Mouse (Mus musculus): Measurements from ENCODE around the gene Hoxb3.

Gene Hoxb3

DNA sequence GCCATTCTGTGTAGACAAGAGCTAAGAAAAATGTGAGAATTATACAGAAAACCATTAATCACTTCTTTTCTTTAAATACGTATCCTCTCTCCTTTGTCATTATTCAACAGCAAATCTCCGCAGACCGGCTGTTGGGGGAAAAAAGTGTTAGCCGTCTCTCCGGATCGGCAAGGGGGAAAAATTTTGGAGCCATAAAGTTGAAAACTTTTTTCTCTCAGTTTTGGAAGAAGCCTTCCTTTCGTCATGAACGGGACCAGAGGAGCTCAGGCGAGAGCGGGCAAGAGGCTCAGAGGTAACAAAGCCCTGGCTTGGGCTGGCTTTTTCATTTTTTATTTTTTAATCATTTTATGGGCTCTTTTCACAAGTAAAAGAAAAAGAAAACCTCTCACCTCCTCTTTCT lies at the start of gene Hoxb3:
TSS of gene Hoxb3 (plus strand) at position 173 of the 400 bp plus-strand sequence.
- no peak for ATAC-seq (ENCODE audit: low TSS enrichment)

DNA sequence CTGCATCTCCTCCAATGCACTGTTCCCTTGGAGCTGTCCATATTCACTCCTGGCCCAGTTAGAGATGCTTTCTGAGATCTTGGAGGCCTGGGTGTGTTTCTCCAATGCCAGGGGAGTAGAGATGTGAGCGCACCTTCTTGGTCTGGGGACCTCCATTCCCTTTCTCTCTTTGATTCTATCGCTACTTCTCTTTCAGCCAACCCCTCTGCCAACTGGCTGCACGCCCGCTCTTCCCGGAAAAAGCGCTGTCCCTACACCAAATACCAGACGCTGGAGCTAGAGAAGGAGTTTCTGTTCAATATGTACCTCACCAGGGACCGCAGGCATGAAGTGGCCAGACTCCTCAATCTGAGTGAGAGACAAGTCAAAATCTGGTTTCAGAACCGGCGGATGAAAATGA lies 48.7 kb upstream of the Hoxb3 start:
- ATAC-seq (ENCODE audit: low TSS enrichment): no peak

GRCm38 (mm10) chr11:96275896-96276295 lies 47.2 kb upstream of the Hoxb3 start:
- ATAC-seq (ENCODE audit: low TSS enrichment): no peak

- no peak for ATAC-seq (ENCODE audit: low TSS enrichment)
Measured at GRCm38 (mm10) chr11:96277151-96278044, 45.7 kb upstream of the Hoxb3 start.

DNA sequence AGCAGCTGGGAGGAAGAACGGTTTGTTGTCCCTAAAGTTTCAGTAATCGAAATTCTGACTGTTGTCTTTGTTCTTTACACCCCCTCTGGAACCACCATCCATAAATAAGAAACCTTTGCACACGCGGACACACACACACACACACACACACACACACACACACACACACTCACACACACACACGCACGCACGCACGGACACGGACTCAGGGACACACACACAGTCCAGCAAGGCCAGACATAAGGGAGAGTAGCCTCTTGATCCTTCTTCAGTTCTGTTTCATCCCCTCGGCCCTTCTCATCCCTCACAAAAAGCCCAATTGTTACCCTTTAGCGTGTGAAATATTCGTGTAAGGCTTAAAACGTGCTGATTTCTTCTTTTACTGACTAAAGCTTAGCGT lies 44.8 kb upstream of the Hoxb3 start:
- no peak for ATAC-seq (ENCODE audit: low TSS enrichment)

DNA sequence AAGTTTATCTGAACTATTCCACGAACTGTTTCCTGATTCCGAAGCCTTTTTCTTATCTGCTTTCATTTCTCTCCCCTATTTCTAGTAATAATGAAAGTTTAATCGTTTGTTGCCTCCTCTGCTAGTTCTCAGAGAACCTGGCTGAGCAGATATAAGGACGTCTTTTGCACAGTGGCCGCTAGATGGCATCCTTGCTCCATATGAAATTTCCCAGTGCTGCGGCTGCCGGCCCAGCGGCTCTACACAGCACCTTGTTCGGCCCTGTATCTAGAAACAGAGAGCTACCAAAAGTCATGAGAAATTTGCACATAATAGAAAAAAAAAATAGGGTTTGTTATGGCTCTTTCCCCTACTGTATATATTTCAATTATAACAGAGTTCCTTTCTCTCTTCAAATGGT lies 44.4 kb upstream of the Hoxb3 start:
- peak; percentile 74; the same call in 1 of the 2 replicates for ATAC-seq (ENCODE audit: low TSS enrichment)

- ATAC-seq (ENCODE audit: low TSS enrichment): no peak
Measured at GRCm38 (mm10) chr11:96279421-96280233, 43.5 kb upstream of the Hoxb3 start.

GRCm38 (mm10) chr11:96280399-96281378 lies 42.4 kb upstream of the Hoxb3 start:
- no peak for ATAC-seq (ENCODE audit: low TSS enrichment)

DNA sequence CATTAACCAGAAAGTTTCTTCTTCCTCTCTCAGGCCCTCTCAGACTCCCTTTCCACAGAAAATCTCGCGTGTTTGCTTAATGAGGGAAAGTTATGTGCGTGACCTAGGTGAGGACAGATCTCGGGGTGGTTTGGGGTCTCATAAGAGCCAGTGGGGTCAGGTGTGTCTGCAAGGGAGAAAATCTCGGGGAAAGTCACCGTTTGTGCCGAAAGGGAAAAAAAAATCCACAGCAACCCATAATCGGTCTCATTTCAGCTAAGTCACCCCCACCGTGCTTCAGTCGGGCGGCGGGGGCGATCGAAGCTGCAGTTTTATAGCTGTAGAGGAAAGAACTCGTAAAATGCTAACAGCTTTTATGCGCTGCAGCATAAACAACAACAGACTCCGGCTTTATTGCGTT lies 41.7 kb upstream of the Hoxb3 start:
- no peak for ATAC-seq (ENCODE audit: low TSS enrichment)

- ATAC-seq (ENCODE audit: low TSS enrichment): no peak
Measured at GRCm38 (mm10) chr11:96281855-96282570, 41.1 kb upstream of the Hoxb3 start, which contains the start of gene Hoxb8. Gene Hoxb8, plus strand, starts transcription at chr11:96281905.

DNA sequence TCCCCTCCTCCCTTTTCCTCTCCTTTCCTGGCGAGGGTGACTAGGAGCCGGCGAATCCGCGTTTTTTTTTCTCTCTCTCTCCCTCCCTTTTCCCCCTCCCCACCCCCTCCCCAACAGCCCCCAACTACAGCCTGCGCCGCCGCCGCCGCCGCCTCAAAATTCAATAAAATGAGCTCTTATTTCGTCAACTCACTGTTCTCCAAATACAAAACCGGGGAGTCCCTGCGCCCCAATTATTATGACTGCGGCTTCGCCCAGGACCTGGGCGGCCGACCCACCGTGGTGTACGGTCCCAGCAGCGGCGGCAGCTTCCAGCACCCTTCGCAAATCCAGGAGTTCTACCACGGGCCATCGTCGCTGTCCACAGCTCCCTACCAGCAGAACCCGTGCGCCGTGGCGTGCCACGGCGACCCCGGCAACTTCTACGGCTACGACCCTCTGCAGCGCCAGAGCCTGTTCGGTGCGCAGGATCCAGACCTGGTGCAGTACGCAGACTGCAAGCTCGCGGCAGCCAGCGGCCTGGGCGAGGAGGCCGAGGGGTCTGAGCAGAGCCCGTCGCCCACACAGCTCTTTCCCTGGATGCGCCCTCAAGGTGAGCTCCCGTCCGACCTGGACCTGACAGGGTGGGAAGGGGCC lies 40.2 kb upstream of the Hoxb3 start:
- ATAC-seq (ENCODE audit: low TSS enrichment): no peak

DNA sequence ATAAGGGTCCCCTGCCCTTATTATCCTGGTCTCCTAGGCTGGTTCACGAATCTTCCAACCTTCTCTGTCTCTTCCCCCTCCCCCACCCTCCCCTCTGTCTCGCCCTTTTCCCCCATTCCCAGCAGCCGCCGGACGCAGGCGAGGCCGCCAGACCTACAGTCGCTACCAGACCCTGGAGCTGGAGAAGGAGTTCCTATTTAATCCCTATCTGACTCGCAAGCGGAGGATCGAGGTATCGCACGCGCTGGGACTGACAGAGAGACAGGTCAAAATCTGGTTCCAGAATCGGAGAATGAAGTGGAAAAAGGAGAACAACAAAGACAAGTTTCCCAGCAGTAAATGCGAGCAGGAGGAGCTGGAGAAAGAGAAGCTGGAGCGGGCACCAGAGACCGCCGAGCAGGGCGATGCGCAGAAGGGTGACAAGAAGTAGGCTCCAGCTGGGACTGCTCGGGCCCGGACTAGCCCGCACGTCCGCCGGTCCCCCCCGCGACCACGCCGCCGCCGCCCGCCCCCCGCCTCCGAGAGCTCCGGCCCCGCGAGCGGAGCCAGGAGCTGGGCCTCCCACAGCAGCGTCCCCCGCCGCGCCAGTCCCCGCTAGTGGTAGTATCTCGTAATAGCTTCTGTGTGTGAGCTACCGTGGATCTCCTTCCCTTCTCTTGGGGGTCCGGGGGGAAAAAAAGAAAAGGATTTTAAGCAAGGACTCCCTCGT lies 38.9 kb upstream of the Hoxb3 start:
- ATAC-seq (ENCODE audit: low TSS enrichment): no peak

DNA sequence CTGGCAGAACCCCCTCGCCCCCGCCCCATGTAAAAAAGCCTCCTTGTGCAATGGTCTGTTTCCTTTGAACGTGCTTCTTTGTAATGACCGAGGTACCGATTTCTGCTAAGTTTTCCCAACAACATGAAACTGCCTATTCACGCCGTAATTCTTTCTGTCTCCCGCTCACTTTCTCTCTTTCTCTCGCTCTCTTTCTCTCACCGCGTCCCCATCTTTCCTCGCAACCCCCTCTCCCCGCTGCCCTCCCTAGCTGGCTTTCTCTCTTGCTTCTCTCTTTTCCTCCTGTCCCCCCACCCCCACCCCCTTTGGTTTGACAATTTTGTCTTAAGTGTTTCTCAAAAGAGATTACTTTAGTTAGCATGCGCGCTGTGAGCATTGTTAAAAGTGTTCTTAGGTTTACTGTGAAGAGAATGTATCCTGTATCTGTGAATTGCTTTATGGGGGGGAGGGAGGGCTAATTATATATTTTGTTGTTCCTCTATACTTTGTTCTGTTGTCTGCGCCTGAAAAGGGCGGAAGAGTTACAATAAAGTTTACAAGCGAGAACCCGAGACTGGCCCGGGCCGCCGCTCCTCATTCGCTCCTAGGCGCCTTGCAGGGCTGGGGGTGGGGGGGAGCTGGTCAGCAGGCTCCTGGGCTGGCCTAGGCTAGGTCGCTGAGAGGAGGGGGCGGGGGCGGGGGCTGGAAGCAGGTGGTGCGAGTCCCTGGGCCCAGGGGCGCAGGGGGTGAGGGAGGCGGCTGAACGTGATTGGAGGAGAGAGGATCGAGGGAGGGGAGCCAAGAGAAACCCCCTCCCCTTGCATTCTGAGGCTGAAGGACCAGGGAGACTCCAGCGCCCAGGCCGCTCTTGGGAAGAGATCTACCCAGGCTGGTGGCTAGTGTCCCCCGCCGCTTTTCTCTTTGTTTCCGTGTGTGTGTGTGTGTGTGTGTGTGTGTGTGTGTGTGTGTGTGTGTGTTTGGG lies 38.1 kb upstream of the Hoxb3 start:
- no peak for ATAC-seq (ENCODE audit: low TSS enrichment)

DNA sequence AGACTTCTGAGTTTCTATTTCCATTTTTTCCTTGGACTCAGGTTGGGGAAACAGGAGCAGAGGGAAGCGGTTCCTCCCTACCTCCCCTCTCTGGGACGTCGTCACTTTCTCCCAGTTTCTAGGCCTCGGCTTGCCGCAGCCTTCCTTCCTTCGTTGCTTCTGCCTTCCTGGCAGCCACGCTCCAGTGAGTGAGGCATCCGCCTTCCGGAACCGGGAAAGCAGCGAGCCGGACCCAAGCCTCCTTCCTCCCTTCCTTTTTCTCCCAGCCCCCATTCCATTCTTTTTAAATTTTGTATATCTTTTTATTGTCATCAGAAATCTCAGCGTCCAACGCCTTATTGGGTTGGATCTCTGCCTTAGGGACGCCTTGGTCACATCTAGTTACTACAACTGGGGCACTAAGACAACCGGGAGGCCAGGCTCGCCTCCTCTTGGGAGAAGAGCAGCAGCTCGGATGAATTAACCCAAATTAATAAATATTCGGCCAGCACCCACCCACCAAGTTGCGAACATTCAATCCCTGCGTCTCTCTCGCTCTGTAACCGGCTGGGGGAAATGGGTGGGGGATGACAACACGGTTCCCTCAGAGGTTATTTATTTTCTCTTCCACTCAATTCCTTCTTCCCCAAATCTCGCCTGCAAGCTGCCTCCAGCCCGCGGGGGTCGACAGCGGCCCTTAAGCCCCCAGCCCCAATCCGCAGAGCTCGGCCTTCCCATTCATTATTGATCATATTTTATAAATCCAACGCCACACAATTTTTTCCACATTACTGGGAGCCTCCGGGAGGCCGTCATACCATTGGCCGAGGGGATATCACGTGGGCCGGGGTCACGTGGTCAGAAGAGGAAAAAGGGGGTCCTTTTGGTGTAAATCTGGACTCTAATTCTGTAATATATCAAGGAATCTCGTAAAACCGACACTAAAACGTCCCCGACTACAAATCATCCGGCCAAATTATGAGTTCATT lies 37.1 kb upstream of the Hoxb3 start, which contains the start of gene Hoxb7:
TSS of gene Hoxb7 (plus strand) at position 853 of the 968 bp plus-strand sequence.
- no peak for ATAC-seq (ENCODE audit: low TSS enrichment)

DNA sequence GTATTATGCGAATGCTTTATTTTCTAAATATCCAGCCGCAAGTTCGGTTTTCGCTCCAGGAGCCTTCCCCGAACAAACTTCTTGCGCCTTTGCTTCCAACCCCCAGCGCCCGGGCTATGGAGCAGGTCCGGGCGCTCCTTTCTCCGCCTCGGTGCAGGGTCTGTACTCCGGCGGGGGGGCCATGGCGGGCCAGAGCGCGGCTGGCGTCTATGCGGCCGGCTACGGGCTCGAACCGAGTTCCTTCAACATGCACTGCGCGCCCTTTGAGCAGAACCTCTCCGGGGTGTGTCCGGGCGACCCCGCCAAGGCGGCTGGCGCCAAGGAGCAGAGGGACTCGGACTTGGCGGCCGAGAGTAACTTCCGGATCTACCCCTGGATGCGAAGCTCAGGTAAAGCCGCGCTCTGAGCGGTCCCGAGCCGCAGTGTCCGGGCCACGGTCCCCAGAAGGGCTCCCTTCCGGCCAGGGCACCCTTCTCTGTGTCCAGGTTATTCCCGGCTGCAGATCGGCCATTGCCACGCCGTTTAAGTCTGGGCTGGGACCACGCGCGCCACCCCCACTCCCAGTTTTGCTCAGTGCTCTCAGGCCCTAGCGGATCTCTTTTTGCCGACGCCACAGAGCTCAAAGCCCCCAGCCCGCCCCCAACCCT lies 36.3 kb upstream of the Hoxb3 start:
- ATAC-seq (ENCODE audit: low TSS enrichment): no peak

DNA sequence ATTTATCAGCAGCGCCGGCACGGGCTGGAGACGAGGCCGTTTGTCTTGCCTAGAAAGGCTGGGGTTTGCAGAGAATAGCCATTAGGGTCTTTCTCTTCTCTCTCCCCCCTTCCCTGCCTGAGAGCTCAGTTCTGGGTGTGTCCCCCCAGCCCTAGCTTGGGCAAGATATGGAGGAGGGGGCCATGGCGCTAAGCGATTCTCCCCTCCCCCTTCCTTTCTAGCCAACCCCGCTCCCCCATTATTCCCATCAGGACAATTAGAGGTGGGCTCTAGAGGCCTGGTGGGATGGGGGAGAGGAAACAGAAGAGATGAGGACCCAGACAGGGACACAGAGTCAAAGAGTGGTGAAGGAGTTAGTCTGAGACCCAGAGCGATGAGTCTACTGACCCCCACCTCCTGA lies 35.7 kb upstream of the Hoxb3 start:
- ATAC-seq (ENCODE audit: low TSS enrichment): no peak
